Mouse (Mus musculus) right cerebral cortex, postnatal 36 days (tissue): ENCODE data around the gene Atf7.
"Not testable (repeated sequence)": the region's sequence is repeated elsewhere in the genome, so short reads cannot be mapped to it uniquely, and the experiment has no call there.

Experiments used
- DNase-seq, 2 experiments: peaks; one replicate each; pipeline ENCODE4 v3.0.0; 2022; ENCODE audit warnings: low spot score in 2 of 2, mixed read lengths in 1 of 2

The Atf7 gene

GRCm38 (mm10) chr15:102624970-102625686 lies at the start of gene Atf7, which contains the start of gene Gm28047:
TSS of gene Atf7 (minus strand) at chr15:102625464.
TSS of gene Gm28047 (minus strand) at chr15:102625067.
- DNase-seq = peak; percentile 97

GRCm38 (mm10) chr15:102673548-102673947 lies 48.3 kb upstream of the Atf7 start:
- peak; percentile 18 to 57 for DNase-seq

DNA sequence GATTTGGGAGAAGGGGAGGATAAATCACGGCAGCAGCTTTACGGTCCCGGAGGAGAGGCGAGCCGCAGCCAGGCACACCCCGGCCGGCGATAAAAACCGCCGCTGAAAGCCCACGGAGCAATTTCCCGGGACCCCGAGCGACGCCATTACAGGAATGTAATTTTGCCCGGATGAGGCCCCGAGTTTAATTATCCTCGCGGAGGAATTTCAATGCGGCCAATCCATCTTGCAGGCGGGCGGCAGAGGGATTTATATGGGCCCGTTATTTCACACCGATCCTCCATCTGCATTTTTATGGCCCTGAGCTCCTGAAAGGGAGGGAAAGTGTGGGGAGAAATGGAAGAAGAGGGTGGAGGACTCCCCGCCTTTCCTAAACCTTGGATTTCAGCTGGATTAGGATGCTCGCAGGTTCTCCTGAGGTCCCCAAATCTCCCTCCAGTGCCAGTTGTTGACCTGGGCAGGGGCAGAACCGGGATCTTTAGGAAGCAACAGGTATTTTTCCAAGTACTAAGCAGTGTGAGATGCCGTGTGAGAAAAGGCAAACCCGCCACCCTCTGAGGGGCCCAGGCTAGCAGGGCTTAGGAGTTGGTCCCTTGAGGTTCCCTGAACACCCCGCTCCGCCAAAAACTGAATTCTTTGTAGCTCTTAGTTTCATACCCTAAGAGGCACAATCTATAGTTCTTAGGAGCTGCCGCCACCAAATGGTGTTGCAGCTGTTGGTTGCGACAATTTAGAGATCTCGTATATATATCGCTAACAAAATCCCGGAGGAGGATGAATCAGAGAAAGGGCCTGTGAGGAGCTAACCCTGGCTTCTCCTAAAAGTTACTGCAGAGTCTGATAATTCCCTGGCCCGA lies 47.2 kb upstream of the Atf7 start, which contains the start of gene Atp5g2:
TSS of gene Atp5g2 (minus strand) at position 138 of the 857 bp plus-strand sequence.
- DNase-seq = peak in 1 of 2 experiments; percentile 22

DNA sequence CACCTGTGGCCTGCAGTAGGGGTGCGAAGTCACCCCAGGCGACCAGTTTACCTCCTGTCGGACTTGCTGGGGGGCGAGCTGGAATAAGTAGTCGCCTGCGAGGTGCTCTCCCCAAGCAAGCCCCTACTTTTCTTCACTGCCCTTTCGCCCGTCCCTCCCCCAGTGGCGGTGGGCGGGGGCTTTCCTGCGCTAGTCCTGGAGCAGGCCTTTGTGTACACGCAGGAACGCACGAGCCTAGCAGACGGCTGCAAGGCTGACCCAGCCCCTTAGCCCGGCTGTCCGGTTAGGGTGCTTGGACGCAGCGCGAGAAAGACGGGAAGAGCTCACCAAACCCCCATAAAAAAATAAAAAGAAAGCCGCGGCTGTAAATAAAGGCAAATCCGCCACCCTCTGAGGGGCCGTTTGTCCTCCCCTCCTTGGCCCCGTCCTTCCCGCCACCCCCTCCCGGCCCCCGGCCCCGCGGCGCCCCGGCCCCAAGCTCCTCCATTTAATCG lies 46.5 kb upstream of the Atf7 start:
- peak; percentile 46 to 50 for DNase-seq

DNA sequence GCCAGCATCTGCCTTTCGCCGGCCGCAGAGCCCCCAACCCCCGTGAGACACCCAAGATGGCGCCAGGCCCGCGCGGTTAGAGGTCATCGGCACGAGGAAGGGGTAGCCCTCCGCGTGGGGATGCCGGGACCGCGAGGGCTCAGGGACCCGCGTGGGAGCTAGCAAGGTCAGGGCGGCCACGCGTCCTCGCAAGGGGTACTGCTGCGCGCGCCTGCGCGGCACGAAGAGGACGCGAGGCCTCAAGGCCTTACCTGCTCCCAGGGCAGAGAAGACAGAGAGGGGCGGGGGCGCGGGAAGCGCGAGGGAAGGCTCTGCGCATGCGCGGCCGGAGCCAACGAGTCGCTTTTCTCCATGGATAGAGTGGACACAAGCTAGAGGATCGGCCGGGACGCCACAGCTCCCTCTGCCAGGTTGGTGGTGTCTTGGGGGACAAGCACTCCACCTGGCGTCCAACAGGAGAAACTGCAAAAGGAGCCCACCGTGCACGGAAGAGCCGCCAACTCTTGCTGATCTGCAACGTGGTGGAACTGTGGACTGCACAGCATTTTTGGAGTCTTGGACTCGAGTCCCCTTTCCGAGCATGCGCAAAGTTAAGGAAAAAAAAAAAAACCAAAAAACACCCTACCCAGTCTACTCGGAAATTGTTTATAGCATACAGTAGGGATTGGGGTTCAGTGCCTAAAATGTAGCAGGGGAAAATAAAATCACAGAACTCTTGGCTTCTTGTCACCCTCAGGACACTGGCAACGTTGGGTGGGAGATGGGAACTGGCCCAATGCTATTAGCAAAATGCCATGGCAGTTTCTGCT lies 45.7 kb upstream of the Atf7 start:
- peak; percentile 97 for DNase-seq

DNA sequence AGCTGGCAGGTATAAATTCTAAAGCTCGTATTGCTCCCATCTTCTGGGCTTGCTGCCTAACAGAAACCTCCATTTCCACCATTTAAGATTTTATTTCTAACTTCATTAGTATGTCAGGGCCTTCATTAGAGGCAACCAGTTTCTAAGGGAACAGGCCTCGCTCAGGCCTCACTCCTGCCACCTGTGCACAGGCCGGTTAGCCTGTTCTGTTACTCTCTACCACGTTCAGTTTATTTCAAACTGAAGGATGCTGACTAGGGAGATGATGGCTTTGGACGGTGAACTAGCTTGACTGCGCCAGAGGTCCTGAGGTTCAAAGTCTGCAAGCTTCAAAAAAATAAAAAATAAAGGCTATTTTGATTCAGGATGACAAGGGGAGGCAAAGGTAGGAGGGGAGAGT lies 45.0 kb upstream of the Atf7 start:
- no peak for DNase-seq

DNA sequence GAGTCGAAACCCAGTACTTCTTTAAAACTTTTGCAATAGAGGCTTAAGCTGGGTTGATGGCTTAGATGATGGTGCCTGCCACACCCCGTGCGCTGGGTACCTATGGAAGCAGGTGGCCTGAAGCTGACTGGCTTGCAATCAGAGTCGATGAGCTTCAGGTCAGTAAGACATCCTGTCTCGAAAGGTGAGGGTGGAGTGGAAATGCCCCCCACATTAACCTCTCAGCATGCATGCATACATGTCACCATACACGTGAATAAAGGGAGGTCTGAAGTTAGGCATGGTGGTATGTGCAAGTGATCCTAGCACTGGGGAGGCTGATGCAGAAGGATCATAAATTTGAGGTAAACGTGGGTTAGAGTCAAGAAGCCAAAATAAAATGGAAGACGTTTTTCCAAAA lies 44.3 kb upstream of the Atf7 start:
- no peak for DNase-seq

- no peak for DNase-seq
Measured at GRCm38 (mm10) chr15:102665494-102665893, 40.2 kb upstream of the Atf7 start.

DNA sequence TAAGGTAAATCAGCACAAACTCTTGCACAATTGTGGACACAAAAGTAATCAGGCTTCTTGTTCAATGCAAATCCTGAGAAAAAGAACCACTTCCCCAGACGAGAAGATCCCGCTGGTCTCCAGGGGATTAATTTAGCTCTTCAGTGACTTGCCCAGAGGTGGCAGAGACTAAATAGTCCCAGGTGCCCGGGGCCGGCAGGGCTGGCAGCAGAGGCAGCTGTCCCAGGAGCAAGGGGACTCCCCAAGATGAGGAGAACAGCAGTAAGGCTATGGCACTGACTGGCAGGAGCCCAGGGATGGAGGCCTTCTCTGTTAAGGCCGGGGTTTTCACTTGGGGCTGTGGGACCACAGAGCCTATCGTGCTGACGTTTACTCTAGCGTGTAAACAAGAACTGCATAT lies 38.6 kb upstream of the Atf7 start:
- no peak for DNase-seq

DNA sequence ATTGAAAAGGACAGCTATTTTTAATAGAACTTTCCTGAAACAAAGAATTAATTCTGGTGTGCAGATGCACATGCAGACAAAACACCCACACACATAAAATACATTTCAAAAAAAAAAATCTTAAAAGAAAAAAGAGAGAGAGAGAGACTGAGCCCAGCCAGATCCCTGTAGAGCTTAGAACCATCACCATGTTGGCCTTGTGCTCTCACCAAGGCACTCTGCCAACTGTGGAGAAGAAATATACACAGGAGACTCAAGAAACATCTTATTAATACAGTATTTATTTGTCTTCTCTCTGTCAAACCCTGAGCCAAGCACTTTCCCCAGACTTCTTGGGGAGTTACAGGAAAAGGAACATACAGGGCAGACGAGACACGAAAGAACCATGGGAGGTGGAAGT lies 37.3 kb upstream of the Atf7 start:
- not testable (repeated sequence) for DNase-seq

- peak; percentile 14 to 40 for DNase-seq
Measured at GRCm38 (mm10) chr15:102657926-102658381, 32.7 kb upstream of the Atf7 start.

GRCm38 (mm10) chr15:102656658-102657057 lies 31.4 kb upstream of the Atf7 start:
- no peak for DNase-seq

- DNase-seq = not testable (repeated sequence)
Measured at GRCm38 (mm10) chr15:102651928-102652660, 26.8 kb upstream of the Atf7 start.

DNA sequence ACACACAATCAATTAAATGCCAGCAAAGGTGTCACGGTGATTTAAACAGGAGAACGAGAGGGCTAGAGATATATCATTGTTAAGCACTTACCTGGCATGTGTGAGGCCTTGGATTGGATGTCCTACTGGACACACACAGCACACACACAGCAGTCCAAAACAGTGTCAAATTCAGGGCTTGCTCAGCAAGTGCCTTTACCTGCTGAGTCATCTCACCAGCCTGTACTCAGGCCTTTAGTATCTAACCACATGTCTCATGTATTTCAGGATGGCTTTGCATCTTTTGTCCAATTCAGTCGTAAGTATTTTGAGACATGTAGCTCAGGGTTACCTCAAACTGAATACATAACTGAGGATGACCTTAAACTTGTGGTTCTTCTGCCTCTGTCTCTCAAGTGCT lies 25.8 kb upstream of the Atf7 start:
- DNase-seq = no peak

DNA sequence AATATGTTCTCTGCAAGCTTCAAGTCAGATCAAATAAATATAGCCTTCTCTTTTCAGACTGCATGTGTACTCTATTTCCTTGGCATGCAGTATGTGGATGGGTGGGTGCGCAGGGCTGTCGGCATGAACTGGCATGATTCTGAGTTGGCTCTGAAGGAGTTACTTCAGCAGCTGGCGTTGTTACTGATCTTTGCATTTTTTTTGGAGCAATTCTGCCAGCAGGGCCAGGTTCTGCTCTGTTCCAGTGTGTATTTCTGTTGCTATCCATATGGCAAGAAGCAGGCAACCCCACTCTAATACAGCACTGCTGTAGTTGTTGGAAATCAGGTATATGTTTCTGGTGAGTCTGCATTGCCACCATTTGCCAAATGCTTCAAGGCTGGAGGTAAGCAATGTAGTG lies 10.6 kb upstream of the Atf7 start:
- DNase-seq = peak; percentile 62 to 63

DNA sequence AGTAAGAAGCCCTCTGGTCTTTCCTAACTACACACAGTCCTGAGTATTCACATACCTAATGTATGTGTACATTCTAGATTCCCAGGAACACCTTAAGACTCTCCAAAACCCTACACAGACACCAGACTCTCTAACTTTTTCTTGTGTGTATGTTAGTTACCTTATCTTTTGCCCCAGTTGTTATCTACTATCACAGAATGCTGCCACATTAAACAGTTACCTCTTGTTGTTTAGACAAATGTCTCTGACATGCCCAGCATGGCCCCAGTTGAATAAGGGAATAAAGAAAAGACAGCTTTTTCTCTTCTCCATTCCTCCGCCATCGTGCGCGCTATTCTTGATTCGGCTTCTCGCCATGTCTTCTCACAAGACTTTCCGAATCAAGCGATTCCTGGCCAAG lies 9.4 kb upstream of the Atf7 start:
- no peak for DNase-seq

GRCm38 (mm10) chr15:102625687-102626055 lies 407 bp upstream of the Atf7 start:
- DNase-seq = no peak

DNA sequence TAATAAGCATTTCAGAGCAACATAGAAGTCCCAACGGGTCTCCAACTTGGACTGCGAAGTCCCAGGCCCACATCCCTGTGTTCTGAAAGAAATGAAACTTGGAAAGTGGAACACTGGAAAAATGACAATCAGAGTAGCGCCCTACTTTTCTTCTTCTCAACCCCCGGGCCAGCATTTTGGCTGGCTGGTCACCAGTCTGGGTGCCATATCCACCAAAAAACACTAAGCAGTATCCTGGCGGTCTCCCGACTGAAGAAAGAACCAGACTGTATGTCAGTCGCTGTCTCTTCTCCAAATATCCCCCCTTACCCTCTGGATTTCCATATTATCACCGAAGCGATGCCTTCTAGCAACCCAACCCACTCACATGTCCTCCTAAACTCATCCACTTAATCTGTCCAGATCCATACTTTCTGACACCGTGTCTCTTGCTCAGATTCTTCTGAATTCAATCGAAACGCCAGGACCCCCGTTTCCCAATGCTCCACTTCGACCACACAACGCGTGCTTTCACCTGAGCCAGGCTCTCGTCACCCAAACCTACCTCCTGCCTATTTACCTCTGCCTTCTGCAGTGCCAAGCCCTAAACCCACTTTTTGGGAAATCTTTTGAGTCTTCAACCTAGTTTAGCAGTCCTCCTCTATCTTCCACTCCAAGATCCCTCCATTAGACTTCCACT lies 834 bp downstream of the Atf7 start:
- DNase-seq = no peak

DNA sequence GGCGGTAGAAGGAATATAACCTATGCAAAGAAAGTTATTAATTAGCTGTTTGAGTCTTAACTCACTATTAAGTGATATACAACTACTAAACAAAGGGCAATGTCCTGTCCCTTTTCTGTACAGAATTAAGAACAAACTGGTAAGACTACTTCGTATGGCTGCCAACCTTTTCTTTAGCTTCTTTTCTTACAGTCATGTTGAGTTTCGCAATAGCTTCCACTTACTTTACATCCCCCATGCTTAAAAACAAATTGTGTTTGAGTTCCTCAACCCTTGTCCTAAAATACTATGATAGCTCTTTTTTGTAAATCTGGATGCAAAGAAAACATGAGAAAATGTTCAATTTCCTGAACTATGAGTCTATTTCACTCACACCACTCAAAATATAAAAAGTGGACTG lies 2.1 kb downstream of the Atf7 start:
- no peak for DNase-seq

DNA sequence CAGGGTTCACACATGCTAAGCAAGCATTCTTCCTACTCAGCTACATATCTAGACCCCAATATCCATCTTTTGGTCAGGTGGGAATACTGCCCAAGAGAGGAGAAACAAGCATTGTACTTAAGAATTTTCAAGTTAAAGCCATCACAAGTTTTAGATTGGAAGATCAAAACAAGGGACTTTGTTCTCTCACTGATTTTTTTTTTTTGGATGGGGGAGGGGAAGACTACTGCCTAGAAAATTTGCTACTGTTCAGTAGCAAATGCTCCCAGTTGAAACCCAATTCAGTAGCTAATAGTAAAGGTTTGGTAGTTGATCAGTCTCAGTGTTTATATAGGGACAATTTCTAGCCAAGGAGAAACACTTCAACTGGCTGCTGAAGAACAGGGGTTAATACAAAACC lies 2.7 kb downstream of the Atf7 start:
- no peak for DNase-seq
